Mouse (Mus musculus) right cerebral cortex, postnatal 14 days (tissue): ENCODE measurements around the gene Nlrp5.
"Not testable (repeated sequence)": the region's sequence is repeated elsewhere in the genome, so short reads cannot be mapped to it uniquely, and the experiment has no call there.

ENCODE experiments used
- DNase-seq: peaks from one replicate; pipeline ENCODE4 v3.0.0; 2022

The Nlrp5 gene

DNA sequence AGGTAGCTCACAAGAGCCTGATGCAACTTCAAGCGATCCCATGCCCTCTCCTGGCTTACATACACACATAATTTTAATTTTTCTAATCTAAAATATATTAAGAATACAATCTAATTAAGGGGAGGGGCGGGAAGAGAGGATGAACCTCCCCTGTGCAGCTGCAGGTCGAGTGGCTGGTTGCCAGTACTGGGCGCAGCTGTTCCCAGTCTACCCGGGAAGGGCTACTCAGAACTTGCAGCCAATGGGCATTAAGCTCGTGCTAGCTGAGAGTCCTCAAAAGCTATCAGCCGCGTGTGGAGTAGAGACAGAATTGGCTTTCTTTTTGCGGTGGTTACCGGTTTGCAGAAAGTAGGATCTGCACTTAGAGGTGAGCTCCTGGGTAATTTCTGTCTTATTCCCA is at the start of gene Nlrp5:
Gene Nlrp5 (plus strand): TSS at position 301 of the 400 bp plus-strand sequence.
- DNase-seq, result no peak

DNA sequence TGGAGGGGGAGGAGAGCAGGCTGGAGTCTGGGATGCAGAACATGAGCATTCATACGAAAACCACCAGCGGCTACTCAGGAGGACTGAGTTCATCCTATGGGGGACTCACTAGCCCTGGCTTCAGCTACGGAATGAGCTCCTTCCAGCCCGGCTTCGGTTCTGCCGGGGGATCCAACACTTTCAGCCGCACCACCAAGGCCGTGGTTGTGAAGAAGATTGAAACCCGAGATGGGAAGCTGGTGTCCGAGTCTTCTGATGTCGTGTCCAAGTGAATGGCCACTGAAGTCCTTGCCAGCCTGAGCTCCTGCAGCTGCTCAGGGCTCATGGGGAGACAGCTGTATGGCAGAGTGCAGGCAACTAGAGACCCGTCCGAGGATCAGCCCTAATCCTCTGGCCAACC is 27.4 kb upstream of the Nlrp5 start:
- not testable (repeated sequence) for DNase-seq

DNA sequence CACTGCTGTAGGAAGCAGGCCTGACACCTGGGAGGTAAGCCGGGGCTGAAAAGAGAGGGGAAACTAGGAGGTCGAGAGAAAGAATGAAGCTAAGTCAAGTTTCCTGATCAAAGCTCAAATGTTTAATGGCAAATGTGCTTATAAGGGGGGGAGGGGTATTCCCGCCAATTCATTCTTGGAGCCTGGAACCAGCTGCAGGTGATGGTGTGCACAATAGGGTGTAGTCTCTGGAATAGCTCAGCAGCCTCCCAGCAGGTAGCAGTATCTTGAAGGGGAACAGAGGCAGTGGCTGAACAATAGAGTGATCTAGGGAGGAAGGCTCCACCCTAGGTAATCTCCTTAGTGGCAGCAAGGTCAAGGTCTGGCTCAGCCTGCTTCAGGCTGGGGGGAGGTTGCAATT is 84.5 kb downstream of the Nlrp5 start:
- not testable (repeated sequence) for DNase-seq

DNA sequence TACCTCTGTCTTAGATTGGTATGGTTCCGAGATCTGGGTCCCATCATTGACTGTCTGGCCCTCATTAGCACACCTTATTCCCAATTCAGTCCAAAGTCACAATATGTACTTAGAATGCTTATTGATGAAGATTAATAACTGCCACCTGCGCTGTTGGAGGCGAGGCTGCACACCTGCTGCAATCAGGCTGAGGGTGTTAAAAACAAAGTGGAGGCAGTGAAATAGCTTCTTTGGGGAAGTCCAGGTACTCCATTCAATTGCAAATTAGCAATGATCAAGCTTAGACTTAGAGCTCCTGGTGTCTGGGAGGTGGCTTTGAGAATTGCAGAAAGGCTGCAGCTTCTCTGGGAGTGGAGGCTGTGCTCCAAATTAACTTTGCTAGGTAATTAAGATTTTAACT is 85.1 kb downstream of the Nlrp5 start:
- DNase-seq, result not testable (repeated sequence)

DNA sequence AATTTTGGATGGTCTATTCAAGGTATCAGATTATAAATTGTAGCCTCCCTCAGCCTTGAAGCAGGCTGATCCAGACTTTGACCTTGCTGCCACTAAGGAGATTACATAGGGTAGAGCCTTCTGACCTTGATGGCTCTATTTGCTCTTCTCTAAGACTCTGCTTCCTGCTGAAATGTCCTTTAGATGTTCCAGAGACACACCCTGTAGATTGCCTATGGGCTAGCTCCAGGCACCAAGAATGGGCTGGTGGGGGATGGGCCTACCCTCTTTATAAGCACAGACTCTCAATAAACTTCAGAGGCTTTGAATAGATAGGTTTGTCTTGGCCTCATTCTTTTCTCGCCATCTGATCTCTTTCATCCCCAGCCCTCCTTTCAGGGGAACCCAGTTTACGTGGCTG is 87.2 kb downstream of the Nlrp5 start:
- not testable (repeated sequence) for DNase-seq
